9 mouse cellular contexts compared by ENCODE assay signal in genomic region chr6:88242604-88243003, GRCm38 (mm10). TPM values are rescaled to one million over a fixed set of nuclear protein-coding genes. Genes with fewer than 3 reads are reported as not detected.
A peak's percentile ranks its signal among the peaks of the same experiment; 100 is the strongest.
DNase-seq lines count a peak whose midpoint lies in the region; ATAC-seq and TF ChIP-seq lines count a peak whose summit lies in the region.
"Had no signal": no experiment of that assay in that cellular context is flagged by ENCODE, and none has a peak within 500 bp of the region (broad histone marks: within the 10 kb centered on the region; RNA-seq: fewer than 3 reads in every experiment).

No protein-coding gene starts in this region.

- H3K27me3 ChIP-seq in hindbrain, embryonic 12.5 days = peaks cover 53% of the 10 kb centered on the region
- no peaks in the 10 kb centered on the region for H3K27me3 ChIP-seq in limb, embryonic 11.5 days (ENCODE audit: control insufficient read depth, insufficient read depth, low read length)
- H3K27me3 ChIP-seq in midbrain, embryonic 10.5 days (ENCODE audit: low read depth, poor library complexity, severe bottlenecking) = peaks cover 76% of the 10 kb centered on the region
- no peaks in the 10 kb centered on the region for H3K27me3 ChIP-seq in stomach, embryonic 15.5 days (replicated peaks)

- peak; percentile 82 for TF ChIP-seq CTCF in layer of hippocampus, adult 2 months (conservative IDR thresholded peaks at IDR 0.05)
- TF ChIP-seq CTCF in gastrocnemius, adult 2 months (IDR thresholded peaks at IDR 0.05) = peak; percentile 91

- no peak overlapping the region for H3K4me3 ChIP-seq in layer of hippocampus, adult 2 months
- no peak overlapping the region for H3K4me3 ChIP-seq in gastrocnemius, adult 2 months
- H3K4me3 ChIP-seq in hindbrain, embryonic 12.5 days = no peak overlapping the region
- H3K4me3 ChIP-seq in limb, embryonic 11.5 days (ENCODE audit: low read depth, low read length) = no peak overlapping the region
- peak overlapping the region; percentile 5; the same call in 1 of the 2 replicates for H3K4me3 ChIP-seq in midbrain, embryonic 10.5 days
- no peak overlapping the region for H3K4me3 ChIP-seq in stomach, embryonic 15.5 days (replicated peaks)

- H3K9me3 ChIP-seq in hindbrain, embryonic 12.5 days (replicated peaks) = no peaks in the 10 kb centered on the region
- H3K9me3 ChIP-seq in limb, embryonic 11.5 days (ENCODE audit: control insufficient read depth, low read length) = no peaks in the 10 kb centered on the region
- H3K9me3 ChIP-seq in midbrain, embryonic 10.5 days (replicated peaks) = no peaks in the 10 kb centered on the region
- H3K9me3 ChIP-seq in stomach, embryonic 15.5 days = no peaks in the 10 kb centered on the region

- peak in 1 of 2 experiments; percentile 14 for DNase-seq in layer of hippocampus, adult 2 months (ENCODE audit: low spot score in 2 of 2)
- DNase-seq in layer of hippocampus, adult 9-11 months = no peak
- peak; percentile 61 to 75 for DNase-seq in cerebellum, postnatal 25 days
- DNase-seq in gastrocnemius, adult 2 months = peak; percentile 81
- DNase-seq in limb, embryonic 11.5 days (ENCODE audit: low spot score) = peak; percentile 79
- peak; percentile 81 for DNase-seq in midbrain, embryonic 10.5 days (ENCODE audit: low spot score)

- H3K4me1 ChIP-seq in hindbrain, embryonic 12.5 days = peaks cover 3% of the 10 kb centered on the region; the same call in 1 of the 2 replicates
- no peaks in the 10 kb centered on the region for H3K4me1 ChIP-seq in limb, embryonic 11.5 days (ENCODE audit: control insufficient read depth, insufficient read depth, low read length)
- H3K4me1 ChIP-seq in midbrain, embryonic 10.5 days = peaks cover 30% of the 10 kb centered on the region
- H3K4me1 ChIP-seq in stomach, embryonic 15.5 days = peaks cover 7% of the 10 kb centered on the region; the same call in 1 of the 2 replicates

- 1% methylated on average over 15 of the region's 15 CpGs for WGBS in hindbrain, embryonic 12.5 days
- WGBS in limb, embryonic 11.5 days = 1% methylated on average over 15 of the region's 15 CpGs
- 3% methylated on average over 15 of the region's 15 CpGs for WGBS in midbrain, embryonic 10.5 days
- 3% methylated on average over 15 of the region's 15 CpGs for WGBS in stomach, embryonic 15.5 days

- no peak overlapping the region for H3K9ac ChIP-seq in hindbrain, embryonic 12.5 days
- H3K9ac ChIP-seq in limb, embryonic 11.5 days (ENCODE audit: low read length) = no peak overlapping the region
- H3K9ac ChIP-seq in stomach, embryonic 15.5 days = no peak overlapping the region

- H3K36me3 ChIP-seq in hindbrain, embryonic 12.5 days = no peaks in the 10 kb centered on the region
- H3K36me3 ChIP-seq in limb, embryonic 11.5 days (ENCODE audit: control insufficient read depth, insufficient read depth, low read length) = no peaks in the 10 kb centered on the region
- H3K36me3 ChIP-seq in midbrain, embryonic 10.5 days = no peaks in the 10 kb centered on the region
- no peaks in the 10 kb centered on the region for H3K36me3 ChIP-seq in stomach, embryonic 15.5 days

- H3K4me2 ChIP-seq in hindbrain, embryonic 12.5 days (replicated peaks) = no peak overlapping the region
- H3K4me2 ChIP-seq in limb, embryonic 11.5 days (ENCODE audit: low read depth, severe bottlenecking) = no peak overlapping the region
- H3K4me2 ChIP-seq in stomach, embryonic 15.5 days = peak overlapping the region; percentile 8; the same call in 1 of the 2 replicates

- H3K27ac ChIP-seq in layer of hippocampus, adult 2 months = no peak overlapping the region
- no peak overlapping the region for H3K27ac ChIP-seq in gastrocnemius, adult 2 months
- no peak overlapping the region for H3K27ac ChIP-seq in hindbrain, embryonic 12.5 days
- no peak overlapping the region for H3K27ac ChIP-seq in limb, embryonic 11.5 days (replicated peaks; ENCODE audit: low read depth, low read length)
- no peak overlapping the region for H3K27ac ChIP-seq in midbrain, embryonic 10.5 days (replicated peaks)
- no peak overlapping the region for H3K27ac ChIP-seq in stomach, embryonic 15.5 days
- H3K27ac ChIP-seq: macrophage had no signal

- ATAC-seq in hindbrain, embryonic 12.5 days (ENCODE audit: low FRiP score) = peak; percentile 49; the same call in 1 of the 2 replicates
- ATAC-seq in limb, embryonic 11.5 days (ENCODE audit: insufficient number of reproducible peaks, low FRiP score, low TSS enrichment, low read depth) = no peak
- ATAC-seq in stomach, embryonic 15.5 days (ENCODE audit: insufficient read depth, low FRiP score, low read depth) = peak; percentile 76

- intact Hi-C loops in gastrocnemius, adult 2 months (cut with DNase I) = loop anchor here (1.0 to 5.0 kb wide), 2 partner anchors 53 to 130 kb away; no protein-coding TSS in a partner anchor

RNA-seq across cellular contexts. Expression of gene Dnajb8, which starts 20.5 kb away (rescaled TPM):
- not detected for total RNA-seq in layer of hippocampus, adult 2 months (2021)
- total RNA-seq in gastrocnemius, adult 2 months (2021) = not detected
- polyA plus RNA-seq in hindbrain, embryonic 12.5 days (2016; fragmentation: Nextera tagmentation; extraction: Ambion mirVana) = not detected in 2 replicates
- not detected in 2 replicates for polyA plus RNA-seq in limb, embryonic 11.5 days (2014; fragmentation: Nextera tagmentation; extraction: Ambion mirVana)
- polyA plus RNA-seq in midbrain, embryonic 10.5 days (2016; fragmentation: Nextera tagmentation; extraction: Ambion mirVana) = not detected in 2 replicates
- polyA plus RNA-seq in stomach, embryonic 15.5 days (2015; fragmentation: Nextera tagmentation; extraction: Ambion mirVana) = not detected in 2 replicates
- polyA plus RNA-seq: macrophage had no signal

RNA-seq across cellular contexts. Expression of gene Gata2, which starts 48.9 kb away (rescaled TPM):
- 1 to 10 TPM; 6.8 to 7.7 TPM for total RNA-seq in layer of hippocampus, adult 2 months (2021)
- 1 to 10 TPM; 4.4 to 9.9 TPM for total RNA-seq in gastrocnemius, adult 2 months (2021)
- 29.4 and 43.6 TPM in 2 replicates for polyA plus RNA-seq in hindbrain, embryonic 12.5 days (2016; fragmentation: Nextera tagmentation; extraction: Ambion mirVana)
- 1.9 and 4.0 TPM in 2 replicates for polyA plus RNA-seq in limb, embryonic 11.5 days (2014; fragmentation: Nextera tagmentation; extraction: Ambion mirVana)
- 19.3 and 36.1 TPM in 2 replicates for polyA plus RNA-seq in midbrain, embryonic 10.5 days (2016; fragmentation: Nextera tagmentation; extraction: Ambion mirVana)
- 7.0 and 12.0 TPM in 2 replicates for polyA plus RNA-seq in stomach, embryonic 15.5 days (2015; fragmentation: Nextera tagmentation; extraction: Ambion mirVana)
